Mouse (Mus musculus): ENCODE measurements around the gene Rtca.

The Rtca gene

DNA sequence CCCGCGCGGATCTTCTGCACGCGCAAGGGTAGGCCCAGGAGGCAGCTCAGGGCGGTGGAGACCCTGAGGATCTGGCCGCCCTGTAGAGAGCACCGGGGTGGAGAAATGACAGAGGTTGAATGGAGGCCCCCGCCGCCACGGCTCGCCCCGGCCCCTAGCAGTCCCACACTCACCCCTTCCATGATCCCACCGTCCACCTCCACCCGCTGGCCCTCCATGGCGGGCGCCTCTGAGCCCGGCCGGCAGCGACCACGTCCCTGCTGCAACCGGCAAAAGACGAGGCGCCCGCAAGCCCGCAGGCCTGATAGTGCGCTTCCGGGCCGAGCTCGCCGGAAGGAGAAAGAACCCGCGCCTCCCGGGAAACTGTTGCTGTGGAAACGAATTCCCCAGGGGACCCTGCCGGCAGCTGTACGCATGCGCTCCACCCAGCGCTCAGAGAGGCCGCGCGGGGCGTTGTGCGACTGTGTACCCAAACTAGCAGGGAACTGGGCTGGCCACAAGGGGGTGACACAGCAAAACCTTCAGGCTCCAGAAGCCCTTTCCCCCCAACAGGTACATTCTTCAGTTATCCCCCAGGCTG lies at the start of gene Rtca:
Rtca (minus strand) TSS at position 437 of the 580 bp plus-strand sequence.
- DNase-seq (ENCODE audit: extremely low spot score, low spot score): peak; percentile 100

- DNase-seq (ENCODE audit: extremely low spot score, low spot score): no peak
Observed at GRCm38 (mm10) chr3:116551362-116551761, 43.4 kb upstream of the Rtca start.

GRCm38 (mm10) chr3:116547430-116547829 lies 39.4 kb upstream of the Rtca start:
- DNase-seq (ENCODE audit: extremely low spot score, low spot score): no peak

GRCm38 (mm10) chr3:116542532-116542931 lies 34.5 kb upstream of the Rtca start:
- DNase-seq (ENCODE audit: extremely low spot score, low spot score): no peak

DNA sequence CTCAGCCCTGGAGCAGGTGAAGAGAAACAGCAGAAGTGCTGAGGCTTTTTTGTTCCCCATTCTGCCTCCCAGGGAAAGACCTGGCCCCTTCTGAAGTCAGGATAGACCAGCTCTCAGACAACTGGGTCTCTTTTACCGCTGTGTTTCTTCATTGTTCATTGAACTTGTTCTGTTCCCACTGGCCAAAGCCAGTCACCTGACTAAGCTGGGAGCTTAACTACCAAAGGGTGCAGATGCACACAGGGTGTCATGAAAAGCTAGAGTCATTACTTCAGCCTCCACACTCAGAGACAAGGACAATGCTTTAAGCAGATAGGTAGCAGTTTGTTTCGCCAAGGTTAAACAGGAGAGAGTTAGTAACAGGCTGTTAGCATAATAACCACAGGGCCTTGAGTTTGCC lies 34.1 kb upstream of the Rtca start:
- no peak for DNase-seq (ENCODE audit: extremely low spot score, low spot score)

DNA sequence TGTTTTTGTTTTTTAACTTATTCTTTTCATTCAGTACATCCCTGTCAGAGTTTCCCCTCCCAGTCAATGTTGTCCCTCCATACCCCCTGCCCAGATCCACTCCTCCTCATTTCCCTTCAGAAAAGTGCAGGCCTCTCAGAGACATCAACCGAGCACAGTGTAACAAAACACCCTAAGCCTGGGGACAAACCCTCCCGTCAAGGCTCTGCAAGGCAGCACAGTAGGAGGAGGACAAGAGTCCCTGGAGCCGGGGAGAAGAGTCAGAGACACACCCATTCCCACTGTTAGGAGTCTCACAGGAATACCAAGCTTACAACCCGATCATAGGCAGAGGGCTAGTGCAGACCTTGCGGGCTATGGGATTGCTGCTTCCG lies 29.2 kb upstream of the Rtca start:
- peak; percentile 33 for DNase-seq (ENCODE audit: extremely low spot score, low spot score)

DNA sequence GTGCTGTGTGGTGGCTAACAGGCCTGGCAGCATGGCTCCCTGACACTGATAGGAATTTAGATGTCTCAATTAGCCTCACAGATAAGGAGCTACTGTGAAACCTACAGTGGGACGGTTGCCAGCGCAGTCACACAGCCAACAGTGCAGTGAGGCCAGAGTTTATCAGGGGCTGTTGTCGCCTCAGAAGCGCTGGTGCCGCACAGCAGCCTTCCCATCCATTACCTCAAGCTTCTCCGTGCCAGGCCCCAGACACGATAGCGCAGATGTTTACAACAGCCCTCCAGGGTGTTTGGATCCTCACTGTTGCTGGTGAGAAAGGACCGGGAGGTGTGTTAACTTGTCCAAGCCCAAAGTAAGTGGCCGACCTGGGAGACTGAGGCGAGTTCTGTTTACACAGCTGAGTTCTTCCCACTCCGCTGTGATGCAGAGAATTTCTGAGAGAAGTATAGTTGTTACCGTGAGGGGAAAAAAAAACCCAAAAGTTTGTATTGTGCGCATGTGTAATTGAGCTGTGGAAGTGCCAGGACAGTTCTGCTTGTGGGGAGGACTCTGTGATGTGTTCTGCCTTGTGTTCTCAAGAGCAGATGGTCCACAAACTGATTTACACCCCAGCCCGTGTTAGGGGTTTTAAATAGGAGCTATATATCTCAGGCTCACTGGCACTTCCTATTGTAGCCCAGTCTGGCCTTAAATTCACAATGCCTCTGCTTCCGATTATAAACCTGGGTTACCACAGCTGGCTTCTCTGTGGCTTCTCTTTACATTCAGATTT lies 28.6 kb upstream of the Rtca start:
- peak; percentile 26 for DNase-seq (ENCODE audit: extremely low spot score, low spot score)

DNA sequence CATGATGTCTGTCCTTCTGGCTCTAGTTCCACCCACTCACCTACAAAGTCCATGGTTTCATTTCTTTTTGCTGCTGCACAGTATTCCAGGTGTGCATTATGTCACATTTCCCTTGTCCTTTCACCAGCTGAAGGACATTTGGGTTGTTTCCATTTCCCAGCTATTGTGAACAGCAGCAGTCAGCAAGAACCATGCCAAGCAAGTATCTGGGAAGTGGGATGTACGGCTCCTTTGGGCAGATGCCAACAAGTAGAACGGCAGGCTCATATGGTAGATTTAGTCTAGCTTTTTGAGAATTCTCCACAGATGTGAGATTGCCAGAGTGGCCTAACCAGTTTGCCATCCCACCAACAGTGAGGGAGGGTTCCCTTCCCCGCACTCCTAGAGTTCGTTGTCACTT lies 22.8 kb upstream of the Rtca start:
- no peak for DNase-seq (ENCODE audit: extremely low spot score, low spot score)

GRCm38 (mm10) chr3:116529741-116530140 lies 21.7 kb upstream of the Rtca start:
- DNase-seq (ENCODE audit: extremely low spot score, low spot score): no peak

DNA sequence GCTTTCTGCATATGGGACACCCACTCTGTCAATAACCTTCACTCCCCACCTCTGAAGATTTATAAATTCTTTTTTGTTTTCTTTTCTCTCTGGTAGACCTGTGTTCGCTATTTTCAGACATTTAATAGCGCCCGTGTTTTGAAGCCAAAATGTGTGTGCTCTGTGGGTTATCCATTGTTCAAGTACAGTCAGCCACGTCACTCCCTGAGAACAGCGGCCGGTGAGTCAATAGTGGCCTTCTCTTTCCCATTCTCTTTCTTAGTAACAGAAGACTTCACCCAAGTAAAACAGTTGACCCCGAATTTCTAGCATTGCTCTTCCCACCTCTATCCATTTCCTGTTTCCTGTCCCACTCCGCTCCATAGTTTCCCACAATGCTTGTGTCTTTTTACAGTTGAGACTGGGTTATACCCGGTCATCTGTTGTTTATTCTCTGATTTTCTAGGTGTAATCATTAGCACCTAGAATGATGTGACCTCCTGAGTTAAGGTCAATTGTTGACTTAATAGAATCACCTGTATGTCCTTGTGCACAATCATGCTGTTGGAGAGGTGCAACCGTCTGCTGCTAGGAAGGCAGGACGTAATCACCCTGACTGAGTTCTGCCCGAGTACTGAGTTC lies 12.2 kb upstream of the Rtca start:
- DNase-seq (ENCODE audit: extremely low spot score, low spot score): no peak

- peak; percentile 87 for DNase-seq (ENCODE audit: extremely low spot score, low spot score)
Observed at GRCm38 (mm10) chr3:116512904-116513716, 5.1 kb upstream of the Rtca start, which contains the start of gene Dbt. Dbt (plus strand) TSS chr3:116513070.

DNA sequence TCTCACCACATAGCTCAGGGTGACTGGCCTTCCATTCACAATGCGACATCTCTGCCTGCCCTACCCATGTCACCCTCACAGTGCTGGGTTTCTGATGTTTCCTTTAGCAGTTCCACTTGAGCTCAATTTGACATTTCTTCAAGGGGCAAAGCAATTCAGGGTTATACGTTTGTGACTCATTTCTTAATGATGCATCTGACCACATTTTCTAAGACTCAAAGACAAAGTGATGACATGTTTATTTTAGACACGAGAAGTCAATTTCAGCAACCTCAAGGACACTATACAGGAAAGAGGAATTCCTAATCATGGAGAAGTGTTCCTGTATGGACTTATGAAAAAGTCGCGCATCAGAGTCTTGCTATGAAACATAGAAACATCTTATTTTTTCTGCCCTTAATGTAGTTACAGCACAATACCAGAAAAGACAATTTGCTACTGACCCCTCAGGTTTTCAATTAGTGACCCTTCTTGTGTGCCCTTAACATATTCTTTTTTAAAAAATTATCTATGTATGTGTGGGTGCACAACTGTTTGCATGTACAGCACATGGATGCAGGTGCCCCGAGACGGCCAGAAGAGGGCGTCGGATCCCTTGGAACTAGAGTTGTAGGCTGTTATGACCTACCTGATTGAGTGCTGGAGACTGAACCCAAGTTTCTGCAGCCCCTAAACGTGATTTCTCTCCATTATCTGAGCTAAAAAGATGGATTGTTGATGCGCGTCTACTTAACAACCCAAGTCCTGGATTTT lies 4.3 kb upstream of the Rtca start:
- no peak for DNase-seq (ENCODE audit: extremely low spot score, low spot score)

GRCm38 (mm10) chr3:116495671-116496070 lies 12.3 kb downstream of the Rtca start:
- DNase-seq (ENCODE audit: extremely low spot score, low spot score): no peak

DNA sequence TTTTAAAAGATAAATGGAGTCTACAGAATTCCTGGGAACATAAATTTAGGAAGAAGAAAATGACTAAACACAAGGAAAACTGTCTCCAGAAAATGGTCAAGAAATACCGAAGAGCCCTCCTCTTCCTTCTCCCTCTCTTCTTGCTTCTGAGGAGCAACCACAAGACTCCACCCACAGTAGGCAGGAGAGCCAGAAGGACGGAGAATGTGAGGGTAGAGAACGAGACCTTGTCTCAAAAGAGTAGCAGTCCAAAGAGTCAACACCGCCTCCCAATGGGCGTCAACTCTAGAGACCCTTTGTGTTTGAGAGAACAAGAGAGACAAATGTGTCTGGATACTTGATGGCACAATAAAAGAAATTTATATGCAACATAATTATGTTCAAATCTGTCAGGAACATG lies 14.3 kb downstream of the Rtca start:
- no peak for DNase-seq (ENCODE audit: extremely low spot score, low spot score)

- no peak for DNase-seq (ENCODE audit: extremely low spot score, low spot score)
Observed at GRCm38 (mm10) chr3:116491923-116492454, 16.0 kb downstream of the Rtca start.

GRCm38 (mm10) chr3:116490920-116491319 lies 17.1 kb downstream of the Rtca start:
- no peak for DNase-seq (ENCODE audit: extremely low spot score, low spot score)

- DNase-seq (ENCODE audit: extremely low spot score, low spot score): no peak
Observed at GRCm38 (mm10) chr3:116483271-116483670, 24.7 kb downstream of the Rtca start.

DNA sequence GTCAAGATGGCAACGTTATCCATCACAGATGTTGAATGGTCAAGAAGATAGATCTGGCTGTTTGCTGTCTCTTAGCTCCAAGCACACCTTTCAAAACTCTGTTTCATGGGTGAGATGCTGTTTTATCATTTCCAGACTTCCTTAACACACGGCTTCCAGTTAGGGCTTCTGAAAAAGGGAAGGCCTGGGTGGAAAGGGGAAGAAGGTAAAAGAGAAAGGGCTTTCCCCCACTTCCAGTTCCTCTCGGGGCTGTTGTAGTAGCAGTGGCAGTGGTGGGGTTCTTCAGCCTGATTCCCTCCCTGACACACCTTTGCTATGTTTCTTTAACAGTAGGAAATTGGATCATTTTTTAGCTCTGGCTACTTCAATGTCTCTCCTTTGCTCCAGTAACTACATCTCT lies 25.3 kb downstream of the Rtca start:
- no peak for DNase-seq (ENCODE audit: extremely low spot score, low spot score)

GRCm38 (mm10) chr3:116480937-116481336 lies 27.1 kb downstream of the Rtca start:
- no peak for DNase-seq (ENCODE audit: extremely low spot score, low spot score)

GRCm38 (mm10) chr3:116480119-116480518 lies 27.9 kb downstream of the Rtca start:
- DNase-seq (ENCODE audit: extremely low spot score, low spot score): no peak

GRCm38 (mm10) chr3:116477351-116477750 lies 30.7 kb downstream of the Rtca start:
- DNase-seq (ENCODE audit: extremely low spot score, low spot score): no peak
